Mouse (Mus musculus): Measurements from ENCODE around the gene Sstr2. TPM values are rescaled to one million over a fixed set of nuclear protein-coding genes. Genes with fewer than 3 reads are reported as not detected.

Gene Sstr2
- polyA plus RNA-seq (2017; shearing (Covaris generic)): under 1 TPM in 2 of 3 experiments, not detected in 1; 0.26 to 0.46 TPM

GRCm38 (mm10) chr11:113618672-113619419 lies at the start of gene Sstr2:
Gene Sstr2 (plus strand): TSS chr11:113619342.
- peak; percentile 69 for ATAC-seq

- no peak for ATAC-seq
These were observed 47.5 kb upstream of the Sstr2 start for GRCm38 (mm10) chr11:113571616-113572015.

GRCm38 (mm10) chr11:113572641-113573040 lies 46.5 kb upstream of the Sstr2 start:
- ATAC-seq: no peak

GRCm38 (mm10) chr11:113577221-113577620 lies 41.9 kb upstream of the Sstr2 start:
- ATAC-seq: no peak

GRCm38 (mm10) chr11:113583879-113584661 lies 35.1 kb upstream of the Sstr2 start:
- no peak for ATAC-seq

DNA sequence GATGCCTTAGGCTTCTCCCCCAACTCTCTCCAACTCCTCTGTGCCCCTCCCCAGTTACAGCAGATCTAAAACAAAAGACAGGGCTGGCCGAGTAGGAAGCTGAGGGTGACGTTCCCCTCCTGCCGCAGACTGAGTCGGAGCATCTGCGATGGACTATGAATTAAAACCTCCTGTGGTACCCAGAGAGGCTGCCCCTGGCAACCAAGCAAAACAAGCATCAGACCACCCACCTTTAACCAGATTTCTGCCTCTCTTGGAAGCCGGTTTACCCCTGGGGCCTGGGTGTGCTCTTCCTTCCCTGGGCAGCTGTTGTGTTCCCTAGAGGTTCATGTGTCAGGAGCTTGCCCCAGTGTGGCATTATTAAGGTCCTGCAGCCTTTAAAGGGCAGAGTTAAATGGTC lies 32.7 kb upstream of the Sstr2 start:
- ATAC-seq: no peak

DNA sequence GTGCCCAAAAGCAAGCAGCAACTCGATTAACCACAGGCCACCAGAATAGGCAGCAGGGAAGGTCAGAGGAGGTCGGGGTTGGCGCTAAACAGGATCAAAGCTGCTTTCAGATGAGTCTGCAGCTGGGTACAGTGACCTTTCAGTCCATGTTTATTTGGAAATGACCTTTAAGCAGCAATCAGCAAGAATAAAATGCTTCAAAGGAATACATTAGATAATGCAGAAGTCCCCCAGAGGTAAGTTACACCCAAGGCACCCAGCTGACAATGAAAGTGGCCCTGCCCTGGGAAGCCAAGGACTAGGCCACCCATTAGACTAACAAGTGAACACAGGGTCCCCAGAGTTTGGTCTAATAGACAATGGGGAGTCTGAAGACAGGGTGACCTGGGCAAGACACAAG lies 30.2 kb upstream of the Sstr2 start:
- no peak for ATAC-seq

GRCm38 (mm10) chr11:113595144-113595543 lies 24.0 kb upstream of the Sstr2 start:
- ATAC-seq: no peak

GRCm38 (mm10) chr11:113597632-113598031 lies 21.5 kb upstream of the Sstr2 start:
- no peak for ATAC-seq

GRCm38 (mm10) chr11:113600526-113601245 lies 18.5 kb upstream of the Sstr2 start:
- no peak for ATAC-seq

GRCm38 (mm10) chr11:113601616-113602343 lies 17.4 kb upstream of the Sstr2 start:
- ATAC-seq: no peak

GRCm38 (mm10) chr11:113607556-113607955 lies 11.6 kb upstream of the Sstr2 start:
- no peak for ATAC-seq

GRCm38 (mm10) chr11:113609581-113609980 lies 9.6 kb upstream of the Sstr2 start:
- no peak for ATAC-seq

DNA sequence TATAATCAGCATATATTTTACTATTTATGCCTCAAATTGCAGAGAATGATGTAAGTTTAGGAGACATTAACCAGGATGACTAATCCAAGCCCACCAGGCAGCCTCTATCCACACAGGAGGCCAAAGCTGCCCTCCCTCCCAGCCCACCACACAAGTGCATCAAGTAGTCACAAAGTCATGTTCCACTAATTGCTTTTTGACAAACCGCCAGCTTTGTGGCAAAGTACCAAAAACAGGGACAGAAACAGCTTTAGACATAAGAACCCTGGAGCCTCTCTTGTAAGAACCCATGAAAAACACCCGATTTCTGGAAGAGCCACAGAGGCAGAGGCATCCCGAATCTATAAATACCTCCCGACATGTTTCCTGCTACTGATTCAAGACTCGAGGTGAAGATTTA lies 8.9 kb upstream of the Sstr2 start:
- no peak for ATAC-seq

DNA sequence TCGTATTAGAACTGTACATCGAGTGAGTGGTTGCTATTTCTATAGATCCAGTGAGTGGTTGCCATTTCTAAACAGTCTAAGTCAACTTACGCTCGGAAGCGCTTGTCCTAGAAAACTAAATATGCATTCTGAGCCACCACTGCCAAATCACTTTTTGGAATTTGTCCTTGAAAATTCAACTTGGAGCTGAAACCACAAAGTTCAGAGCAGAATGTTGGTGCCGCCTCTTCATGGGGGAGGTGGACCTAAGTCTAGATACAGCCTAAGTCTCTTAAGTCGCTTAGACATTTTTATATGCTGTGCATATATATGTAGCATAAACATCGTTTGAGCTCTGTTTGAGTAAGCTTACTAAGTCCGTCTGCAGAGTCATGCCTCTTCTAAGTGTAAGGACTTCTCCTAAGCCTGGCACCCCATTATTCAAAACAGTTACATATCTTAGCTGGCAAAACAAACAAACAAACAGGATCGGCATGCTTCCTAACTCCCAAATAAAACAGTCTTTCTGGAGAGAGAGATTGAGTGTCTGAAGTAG lies 8.0 kb upstream of the Sstr2 start:
- no peak for ATAC-seq

DNA sequence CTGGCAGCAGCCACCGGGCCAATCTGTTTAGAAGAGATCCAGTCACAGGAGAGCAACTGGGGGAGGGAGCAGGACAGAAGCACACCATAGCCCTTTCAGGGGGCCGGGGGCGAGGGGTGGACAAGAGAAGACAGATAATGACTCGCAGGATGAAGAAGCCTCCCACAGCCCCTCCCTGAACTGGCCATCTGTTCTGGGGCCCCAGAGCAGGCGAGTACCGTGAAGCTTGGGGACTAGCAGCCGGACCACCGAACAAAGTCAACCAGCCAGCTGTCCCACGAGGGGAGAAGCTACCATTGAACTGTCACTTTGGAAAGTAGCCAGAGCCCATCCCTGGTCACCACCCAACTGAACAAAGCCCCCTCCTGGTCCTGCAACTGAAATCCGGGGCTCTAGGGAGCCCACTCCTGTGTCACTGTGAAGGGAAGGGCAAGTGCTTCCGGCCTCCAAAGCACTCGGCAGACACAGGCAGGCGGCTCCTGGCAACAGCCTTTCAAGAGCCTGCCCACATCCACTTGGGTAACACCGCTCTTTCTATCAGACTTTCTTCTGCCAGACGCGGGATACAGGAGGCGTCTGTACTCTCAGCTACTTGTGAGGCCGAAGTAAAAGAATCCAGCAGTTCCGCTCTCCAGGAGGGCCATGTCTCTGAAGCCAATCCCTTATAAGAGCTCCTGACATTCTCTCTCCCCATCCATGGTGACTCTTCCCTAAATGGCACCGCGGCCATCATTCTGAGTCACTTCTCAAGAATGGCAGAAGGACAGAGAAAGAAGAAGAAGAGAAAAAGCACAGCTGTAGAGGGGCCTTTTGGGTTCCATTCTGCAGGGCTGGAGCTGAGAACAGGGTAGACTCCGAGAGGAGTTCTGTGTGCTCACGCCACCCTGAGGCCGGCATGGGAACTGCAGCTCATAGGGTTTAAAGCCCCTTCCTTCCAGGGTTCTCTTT lies 7.2 kb upstream of the Sstr2 start:
- peak; percentile 48 for ATAC-seq

GRCm38 (mm10) chr11:113614476-113614875 lies 4.7 kb upstream of the Sstr2 start:
- no peak for ATAC-seq

- peak; percentile 50 for ATAC-seq
These were observed 1.8 kb upstream of the Sstr2 start for GRCm38 (mm10) chr11:113617132-113617911.

GRCm38 (mm10) chr11:113618303-113618671 lies 855 bp upstream of the Sstr2 start:
- no peak for ATAC-seq

DNA sequence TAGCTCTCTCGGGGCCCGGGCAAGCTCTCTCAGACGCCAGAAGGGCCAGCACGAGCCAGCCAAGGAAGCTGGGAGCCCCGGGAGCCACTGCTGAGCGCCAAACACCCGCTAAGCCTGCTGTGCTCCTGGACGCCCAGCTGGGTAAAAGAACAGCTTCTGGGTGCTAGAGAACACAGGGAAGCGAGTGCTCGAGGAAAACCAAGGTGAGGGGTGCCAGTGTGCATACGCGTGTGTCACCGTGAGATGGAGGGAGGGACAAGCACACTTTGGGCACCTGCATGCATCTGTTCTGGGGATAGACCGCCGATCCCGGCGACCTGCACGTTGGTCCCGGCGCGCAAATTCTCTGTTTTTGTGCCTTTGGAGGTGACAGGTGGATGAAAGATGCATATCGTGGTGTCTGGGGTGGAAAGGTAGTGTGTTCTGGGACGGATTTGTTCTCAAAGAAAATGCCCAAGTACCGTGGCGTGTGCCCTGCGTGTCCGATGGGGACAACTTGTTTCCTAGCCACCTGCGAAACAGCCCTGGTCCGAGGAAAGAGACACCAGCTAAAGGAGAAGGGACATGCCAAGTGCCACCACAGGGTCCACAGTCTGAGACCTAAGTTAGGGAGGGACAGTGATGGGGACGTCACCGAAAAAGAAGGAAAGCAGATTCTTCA lies 408 bp downstream of the Sstr2 start:
- ATAC-seq: no peak

Measured in inflammation-experienced regulatory T-cells, adult 6 months (primary cell).